Mouse (Mus musculus) cortical plate, adult 2 months (tissue): ENCODE measurements around the gene Rtn2.

Experiments
- CTCF ChIP-seq: fragments of 200-500 bp; IDR thresholded peaks from 2 replicates; pipeline ENCODE4 v1.5.1; 2011; ENCODE audit warnings: mild to moderate bottlenecking, control low read depth, low read length; ENCODE audit not compliant: insufficient read depth; ENCODE audit errors: extremely low read depth
- POLR2A ChIP-seq: fragments of 200-500 bp; IDR thresholded peaks from 2 replicates; pipeline ENCODE4 v1.6.1; 2011; ENCODE audit warnings: mild to moderate bottlenecking, low read length, control low read depth; ENCODE audit not compliant: insufficient read depth; ENCODE audit errors: extremely low read depth

- TF ChIP-seq POLR2A (no peak), CTCF (no peak)
Measured at GRCm38 (mm10) chr7:19337122-19337521, 54.7 kb downstream of the Rtn2 start.
